Mouse (Mus musculus) lung, postnatal 14 days (tissue): ENCODE results near the gene Entpd7.

ENCODE experiments used
- DNase-seq: peaks from one replicate; pipeline ENCODE4 v3.0.0; 2021

Entpd7 gene

DNA sequence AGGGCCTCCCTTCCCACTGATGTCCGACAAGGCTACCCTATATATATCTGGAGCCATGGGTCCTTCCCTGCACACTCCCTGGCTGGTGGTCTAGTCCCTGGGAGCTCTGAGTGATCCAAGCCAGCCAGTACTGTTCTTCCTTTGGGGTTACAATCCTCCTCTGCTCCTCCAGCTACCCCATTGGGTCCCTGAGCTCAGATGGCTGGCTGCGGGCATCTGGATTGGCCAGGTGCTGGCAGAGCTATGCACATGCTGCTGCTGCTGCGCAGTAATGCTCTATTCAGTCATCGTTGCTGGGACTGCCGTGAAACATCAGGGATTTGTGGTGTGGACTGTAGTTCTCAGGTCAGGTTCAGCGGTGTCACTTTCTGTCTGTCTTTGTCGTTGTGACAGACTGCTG lies 35.3 kb downstream of the Entpd7 start:
- no peak for DNase-seq

DNA sequence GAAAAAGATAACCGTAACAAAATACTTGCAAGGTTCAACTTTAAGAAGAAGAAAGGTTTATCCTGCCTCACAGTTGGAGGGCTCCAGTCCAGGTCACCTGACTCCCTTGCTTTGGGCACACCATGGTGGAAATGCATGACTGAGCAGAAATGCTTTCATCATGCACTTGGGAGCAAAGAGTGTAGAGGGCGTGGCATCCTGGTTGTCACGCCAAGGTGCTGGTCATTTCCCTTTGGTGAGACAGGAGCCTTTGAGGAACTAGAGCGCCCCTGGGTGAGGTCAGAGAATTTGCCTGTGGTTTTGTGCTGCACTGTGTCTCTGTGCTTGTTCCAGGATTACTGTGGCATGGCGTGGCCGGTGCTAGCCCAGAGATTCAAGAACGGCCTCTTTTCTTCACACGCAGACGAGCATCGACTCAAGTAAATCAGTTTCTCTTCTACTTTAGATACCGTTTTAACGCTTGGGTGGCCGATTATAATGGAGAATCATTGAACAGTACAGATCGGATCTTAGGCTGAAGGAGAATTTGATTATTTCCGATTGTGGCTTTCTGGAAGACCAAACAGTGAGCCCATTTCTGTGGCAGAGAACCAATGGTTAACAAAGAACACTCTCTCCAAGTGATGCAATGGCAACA lies 37.2 kb downstream of the Entpd7 start:
- no peak for DNase-seq

DNA sequence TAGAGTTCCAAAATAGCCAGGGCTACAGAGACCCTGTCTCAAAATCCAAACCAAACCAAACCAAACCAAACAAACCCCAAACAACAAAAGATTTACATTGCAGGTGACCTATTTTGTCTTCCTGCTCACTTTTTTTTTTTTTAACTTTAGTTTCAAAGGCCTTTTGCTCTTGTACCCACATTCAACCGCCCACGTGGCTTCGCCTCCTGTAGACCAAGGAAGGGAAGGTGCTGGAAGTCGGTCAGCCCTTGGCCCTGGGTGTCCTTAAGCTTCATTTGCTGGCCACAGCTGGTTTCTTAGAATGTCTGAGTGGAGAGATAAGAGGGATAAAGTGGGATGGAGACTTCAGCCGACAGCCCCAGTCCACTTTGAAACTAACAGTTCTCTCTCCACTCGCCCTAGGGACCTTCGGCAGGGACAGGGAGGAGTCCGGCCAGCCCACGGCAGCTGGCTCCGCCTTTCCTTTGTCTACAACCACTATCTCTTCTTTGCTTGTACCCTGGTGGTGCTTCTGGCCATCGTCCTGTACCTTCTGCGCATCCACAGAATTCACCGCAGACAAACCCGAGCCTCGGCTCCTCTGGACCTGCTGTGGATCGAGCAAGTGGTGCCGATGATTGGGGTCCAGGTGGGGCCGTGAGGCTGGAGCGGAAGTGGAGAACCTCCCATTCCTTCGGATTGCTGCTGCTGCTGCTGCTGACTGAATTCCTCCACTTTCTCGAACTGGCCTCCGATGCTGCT lies 40.0 kb downstream of the Entpd7 start:
- DNase-seq, result no peak

DNA sequence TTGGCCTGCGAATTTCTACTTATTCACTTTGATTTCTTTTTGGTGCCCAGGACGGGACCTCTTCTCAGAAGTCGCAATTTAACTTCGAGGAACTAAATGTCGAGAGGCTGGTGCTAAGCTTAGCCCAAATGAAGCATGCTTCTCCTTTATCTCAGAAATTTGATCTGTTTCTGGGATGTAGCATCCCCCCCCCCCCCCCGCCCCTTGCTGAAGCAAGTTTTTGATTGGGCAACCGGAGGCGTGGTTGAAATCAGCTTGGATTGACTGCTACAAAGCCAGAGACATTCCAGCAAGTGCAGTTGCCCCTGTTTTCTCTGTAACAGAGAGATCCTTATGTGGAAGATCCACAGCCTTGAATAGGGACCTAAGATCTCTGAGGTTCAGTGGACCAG lies 40.6 kb downstream of the Entpd7 start:
- peak; percentile 23 for DNase-seq

DNA sequence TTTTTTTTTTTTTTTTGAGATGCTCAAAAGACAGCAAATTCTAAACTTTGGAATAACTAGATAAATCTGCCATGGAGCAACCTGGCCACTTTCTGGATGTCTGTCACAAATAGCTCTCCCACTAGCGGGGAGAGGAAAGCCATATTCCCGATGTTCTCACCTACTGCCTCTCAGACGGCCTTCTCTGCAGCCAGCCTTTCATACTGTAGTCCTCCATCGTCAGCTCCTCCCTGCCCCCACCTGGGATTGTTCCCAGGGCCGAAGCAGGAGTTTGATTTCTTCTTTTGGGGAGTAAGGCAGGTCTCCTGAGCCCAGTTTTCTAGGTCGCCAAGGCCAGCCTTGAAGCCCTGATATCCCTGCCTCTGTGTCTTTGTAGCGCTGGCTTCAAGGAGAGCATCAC lies 41.7 kb downstream of the Entpd7 start:
- DNase-seq, result no peak

DNA sequence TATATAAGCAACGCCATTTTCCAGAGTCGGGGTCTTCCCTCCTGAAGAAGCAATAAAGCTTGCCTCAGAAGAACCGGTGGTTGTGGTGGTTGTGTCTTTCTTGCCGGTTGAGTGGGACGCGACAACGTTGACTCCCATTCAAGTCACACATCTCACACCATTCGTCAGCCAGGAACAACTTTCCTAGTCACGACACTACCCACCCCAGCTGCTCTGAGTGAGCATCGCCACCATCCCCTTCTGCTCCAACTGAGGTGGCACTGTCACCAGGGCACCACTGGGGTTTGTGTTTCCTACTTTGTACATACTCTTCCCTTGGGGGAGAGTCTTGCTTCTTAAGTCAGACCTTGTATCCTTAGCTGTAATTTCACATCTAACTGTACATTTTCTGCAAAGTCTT lies 48.9 kb downstream of the Entpd7 start:
- no peak for DNase-seq

DNA sequence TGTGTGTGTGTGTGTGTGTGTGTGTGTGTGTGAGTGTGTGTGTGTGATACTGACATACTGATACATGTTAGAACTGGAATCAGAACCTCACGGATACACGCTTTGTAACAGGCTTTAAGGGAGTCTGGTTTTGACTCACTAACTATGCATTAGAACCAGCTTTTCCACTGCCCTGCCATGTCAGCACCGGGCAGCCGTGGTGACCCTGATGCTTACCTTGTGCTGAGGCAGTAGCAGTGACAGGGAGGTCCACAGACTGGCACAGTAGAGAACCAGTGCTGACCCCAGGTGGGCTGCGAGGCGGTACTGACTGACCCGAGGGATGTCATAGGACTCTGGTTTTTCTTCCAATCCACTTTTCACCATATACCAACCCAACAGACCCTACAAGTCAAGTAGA lies 53.9 kb downstream of the Entpd7 start:
- DNase-seq, result no peak

DNA sequence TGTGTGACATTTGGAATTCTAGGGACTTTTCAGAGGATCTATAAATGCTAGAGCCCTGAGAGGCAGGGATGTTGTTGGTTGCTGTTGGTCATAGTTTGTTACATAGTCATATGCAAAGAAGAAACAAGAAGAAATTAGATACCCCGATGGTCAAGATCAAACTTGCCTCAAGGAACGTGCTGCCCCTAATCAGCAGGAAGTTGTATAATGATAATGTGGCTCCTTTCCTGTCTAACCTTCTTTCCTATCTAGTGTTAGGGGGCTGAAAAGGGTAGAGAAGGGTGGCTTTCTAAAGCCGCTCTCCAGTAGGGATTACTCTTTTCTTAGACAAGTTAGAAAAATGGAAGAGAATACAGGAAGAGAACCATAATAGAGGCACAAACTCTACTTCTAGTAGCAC lies 56.3 kb downstream of the Entpd7 start:
- DNase-seq, result no peak

DNA sequence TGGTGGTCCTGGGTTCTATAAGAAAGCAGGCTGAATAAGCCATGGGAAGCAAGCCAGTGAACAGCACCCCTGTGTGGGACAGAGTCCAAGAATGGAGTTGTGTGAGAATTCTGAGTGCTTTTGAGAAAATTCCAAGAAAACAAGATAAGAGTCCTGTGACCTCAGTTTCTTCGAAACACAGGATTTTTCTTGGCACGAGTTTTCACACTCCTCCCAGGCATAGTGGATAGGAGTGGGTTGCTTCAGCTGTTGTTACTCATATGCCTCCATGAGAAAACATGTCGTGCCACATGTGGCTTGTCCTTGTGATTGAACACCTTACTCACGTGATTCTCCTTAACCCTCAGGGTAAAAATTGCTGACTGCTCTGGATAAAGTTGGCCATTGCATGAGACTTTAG lies 58.4 kb downstream of the Entpd7 start:
- no peak for DNase-seq

DNA sequence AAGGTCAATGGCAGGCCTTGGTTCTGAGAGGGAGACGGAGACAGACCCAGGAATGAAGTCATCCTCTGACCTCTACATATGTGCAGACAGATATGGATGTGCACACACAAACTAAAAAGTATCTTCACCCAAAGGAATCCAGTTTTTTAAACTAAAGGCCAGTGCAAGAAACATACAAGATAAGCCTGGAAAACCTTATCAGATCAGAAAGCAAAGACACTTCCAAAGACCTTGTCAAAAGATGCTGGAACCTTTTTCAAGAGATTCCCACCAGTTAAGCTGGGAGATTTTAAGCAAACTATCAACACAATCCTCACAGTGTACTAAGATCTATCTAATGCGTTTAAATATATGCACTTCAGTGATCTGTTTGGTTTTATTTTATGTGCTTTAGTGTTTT lies 60.5 kb downstream of the Entpd7 start:
- no peak for DNase-seq

DNA sequence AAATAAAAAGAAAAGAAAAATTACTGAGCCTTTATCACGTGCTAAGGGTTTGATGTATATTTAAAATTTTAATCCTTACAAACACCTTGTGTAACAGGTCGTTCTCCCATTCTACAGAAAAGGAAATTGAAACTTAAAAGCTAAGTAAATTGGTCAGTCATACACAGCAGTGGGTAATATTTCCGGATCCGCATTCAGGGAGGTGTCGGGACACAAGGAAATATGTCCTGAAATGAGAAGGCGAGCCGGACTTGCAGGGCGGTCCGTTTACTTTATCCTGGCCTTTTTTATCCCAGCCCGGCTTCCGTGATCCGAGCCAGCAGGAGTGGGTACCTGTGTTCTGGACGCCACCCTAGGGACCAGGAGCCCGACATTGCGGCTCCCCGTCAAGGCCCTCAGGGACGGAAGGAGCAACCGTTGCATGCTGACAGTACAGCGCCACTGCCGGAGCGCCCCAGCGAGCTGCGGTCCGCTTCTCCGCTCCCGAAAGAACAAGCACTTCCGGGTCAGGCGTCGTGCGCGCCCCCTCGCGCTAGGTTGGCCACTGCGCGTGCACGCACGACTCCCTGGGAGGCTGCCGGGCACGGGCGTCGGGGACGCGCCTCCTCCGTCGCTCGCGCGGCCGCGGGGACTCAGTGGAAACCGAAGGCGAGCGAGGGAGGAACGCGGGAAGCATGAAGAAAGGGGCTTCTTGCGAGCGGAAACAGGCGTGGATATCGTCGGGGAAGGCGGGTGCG lies 63.2 kb downstream of the Entpd7 start, which contains the start of the genes Cutc and Cox15:
Gene Cutc, plus strand, starts transcription at position 508 of the 737 bp plus-strand sequence.
Gene Cox15, minus strand, starts transcription at position 512 of the 737 bp plus-strand sequence.
- peak; percentile 97 for DNase-seq

DNA sequence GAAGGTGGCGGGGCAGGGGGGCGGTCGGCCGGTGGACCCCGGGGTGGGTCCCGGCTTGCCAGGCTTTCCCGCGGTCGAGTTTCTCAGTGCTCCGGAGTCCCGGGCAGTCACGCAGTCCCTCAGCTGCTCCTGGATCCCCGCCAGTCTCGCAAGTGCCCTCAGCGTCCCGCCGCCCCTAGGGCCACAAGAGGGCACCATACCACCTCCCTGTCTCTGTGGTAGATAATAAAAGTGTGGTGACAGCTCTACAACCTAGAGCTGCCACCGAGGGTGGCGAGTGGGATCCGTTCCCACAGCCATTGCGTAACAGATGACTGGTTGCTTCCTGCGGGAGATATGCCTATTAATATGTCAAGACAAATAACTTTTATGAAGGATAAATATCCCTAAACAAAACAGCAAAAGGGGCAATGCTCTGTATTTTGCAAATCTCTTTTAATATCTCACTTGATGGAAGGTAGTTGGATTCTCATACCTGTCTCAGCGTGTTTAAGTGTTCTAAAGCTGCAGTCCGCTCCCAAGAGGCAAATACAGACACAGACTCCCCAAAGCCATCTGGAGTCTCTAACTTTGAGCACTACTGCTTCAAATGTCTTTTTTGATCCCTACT lies 63.9 kb downstream of the Entpd7 start:
- peak; percentile 93 for DNase-seq

DNA sequence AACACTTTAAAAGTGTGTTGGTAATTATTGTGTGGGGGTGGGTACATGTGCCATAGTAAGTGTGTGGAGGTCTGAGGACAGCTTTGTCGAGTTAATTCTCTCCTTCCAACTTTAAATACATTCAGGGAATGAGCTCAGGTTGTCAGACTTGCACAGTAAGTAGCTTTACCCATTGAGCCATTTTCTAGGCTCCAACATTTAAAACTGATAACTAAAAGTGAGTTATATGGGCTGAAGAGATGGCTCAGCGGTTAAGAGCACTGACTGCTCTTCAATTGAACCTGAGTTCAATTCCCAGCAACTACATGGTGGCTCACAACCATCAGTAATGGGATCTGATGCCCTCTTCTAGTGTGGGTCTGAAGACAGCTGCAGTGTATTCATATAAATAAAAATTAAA lies 64.8 kb downstream of the Entpd7 start:
- no peak for DNase-seq

DNA sequence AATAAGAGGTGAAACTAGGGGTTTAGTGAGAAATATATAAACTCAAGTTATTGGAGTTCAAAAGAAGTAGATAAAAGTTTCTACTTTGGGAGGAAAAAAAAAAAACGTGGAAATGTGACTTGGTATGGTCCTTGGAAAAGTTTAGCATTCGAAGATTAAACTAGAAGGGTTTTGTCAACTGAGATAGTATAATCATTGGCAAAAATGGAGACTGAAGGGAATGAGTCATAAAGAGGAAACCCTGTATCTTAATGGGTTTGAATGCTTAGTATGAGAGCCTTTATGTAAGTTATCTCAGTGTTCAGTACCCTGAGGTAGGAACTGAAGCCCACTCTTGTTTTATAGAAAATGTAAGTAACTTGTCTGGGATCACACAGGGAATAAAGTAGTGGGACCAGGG lies 65.4 kb downstream of the Entpd7 start:
- no peak for DNase-seq

DNA sequence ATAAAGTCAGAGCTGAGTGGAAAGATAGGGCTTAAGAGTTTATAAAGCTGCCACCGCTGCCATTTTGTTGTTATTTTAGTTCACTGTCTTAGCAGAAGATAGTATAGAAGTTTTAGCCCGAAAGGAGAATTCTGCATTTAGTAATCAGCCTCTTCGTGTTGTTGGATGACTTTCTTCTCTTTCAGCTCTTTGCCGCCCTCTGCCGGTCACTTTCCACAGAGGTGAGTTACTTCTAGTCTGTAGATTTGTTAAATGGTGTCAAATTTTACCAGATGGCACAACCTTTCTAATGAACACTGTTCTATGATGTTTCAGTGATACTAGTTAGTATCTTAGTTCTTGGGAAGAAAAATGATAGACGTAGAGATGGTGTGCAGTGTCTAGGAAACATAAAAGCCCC lies 71.0 kb downstream of the Entpd7 start:
- DNase-seq, result peak; percentile 85

DNA sequence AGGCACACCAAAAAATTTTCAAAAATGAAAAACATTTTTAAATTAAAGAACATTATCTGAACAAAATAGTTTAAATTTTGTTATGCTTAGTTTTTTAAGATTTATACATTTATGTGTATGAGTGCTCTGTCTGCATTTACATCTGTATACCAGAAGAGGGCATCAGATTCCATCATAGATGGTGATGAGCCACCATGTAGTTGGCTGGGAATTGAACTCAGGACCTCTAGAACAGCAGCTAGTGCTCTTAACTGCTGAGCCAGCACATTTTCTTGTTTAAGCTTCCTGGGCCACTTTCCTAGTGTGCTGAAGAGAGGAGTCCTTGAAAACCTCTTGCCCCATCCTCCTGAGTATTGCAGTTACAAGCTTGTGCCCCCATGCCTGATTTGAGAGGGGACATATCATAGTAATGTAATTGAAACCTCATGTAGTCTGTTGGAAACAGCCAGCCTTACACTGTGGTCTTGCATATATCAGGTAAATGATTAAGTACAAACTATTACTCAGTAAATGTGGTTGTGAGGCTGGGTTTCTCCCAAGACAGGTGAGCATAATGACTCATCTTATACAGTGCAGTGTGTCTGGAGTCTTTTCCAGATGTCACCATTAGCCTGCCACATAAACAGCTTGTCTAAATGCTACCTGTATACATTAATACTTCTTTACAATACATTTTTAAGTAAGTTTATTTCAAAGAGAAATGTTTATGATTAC lies 72.2 kb downstream of the Entpd7 start:
- no peak for DNase-seq

DNA sequence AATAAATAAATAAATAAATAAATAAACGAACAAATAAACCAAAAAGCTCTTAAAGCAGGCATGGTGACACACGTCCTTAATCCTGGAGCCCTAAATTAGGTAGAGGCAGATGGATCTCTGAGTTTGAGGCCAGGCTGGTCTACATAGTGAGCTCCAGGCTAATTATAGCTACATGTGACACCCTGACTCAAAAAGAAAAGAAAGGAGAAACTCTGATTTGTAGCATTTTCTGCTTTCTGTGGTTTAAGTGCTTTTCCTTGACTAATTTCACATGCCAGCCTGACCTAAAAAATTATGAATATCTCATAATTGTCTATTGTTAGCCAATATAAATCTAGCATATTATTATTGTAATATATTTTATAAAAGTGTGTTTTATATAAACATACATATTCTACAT lies 72.9 kb downstream of the Entpd7 start:
- no peak for DNase-seq

DNA sequence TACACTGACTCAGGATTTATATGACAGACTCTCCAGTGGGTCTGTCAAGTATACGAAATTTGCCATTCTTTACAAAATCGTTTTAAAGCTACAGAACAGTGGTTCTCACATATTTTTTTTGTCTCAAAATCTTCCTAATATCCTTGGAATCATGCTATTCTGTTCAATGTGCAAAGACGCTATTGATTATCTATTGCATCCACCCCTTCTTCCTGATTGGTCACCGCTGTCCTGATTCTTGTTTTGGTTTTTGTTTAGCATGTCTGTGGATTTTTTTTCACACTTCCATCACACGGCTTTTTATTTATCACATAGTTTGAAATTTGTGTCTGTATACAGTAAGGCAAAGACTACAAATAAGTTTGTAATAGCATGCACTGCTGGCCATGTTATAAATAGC lies 77.0 kb downstream of the Entpd7 start:
- no peak for DNase-seq

DNA sequence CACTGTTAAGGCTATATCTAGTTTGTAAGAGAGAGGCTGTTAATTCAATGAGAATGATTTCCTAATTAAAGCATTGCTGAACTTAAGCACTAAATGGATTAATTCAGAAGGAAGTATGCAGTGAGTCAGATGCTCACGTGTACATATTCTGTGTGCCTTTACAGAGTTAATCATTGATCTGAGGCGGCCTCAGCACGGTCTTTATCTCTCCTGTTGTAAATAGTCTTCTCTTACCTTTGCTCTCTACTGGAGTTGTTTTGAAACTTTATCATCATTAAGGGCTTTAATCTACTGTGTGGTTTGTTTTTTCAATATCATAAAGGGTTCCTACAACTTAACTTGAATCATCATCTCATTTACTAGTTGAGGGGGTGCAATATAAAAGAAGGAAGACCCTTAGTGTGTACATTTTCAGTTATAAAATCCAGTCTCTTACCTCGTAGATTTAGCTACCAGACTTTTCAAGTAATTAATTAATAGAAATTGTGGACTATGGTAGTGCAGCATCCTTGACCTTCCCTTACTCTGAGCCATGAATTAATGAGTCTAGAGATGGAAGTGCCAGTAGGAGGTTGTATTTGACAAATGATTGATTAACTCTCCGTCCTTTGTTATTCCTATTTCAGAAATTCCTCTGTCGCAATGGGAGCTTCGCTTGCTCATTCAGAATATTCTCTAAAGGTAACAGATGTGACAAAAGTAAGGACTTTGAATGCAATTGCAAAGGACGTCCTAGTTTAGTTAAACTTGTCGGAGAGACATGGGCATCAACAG lies 78.3 kb downstream of the Entpd7 start:
- DNase-seq, result no peak

DNA sequence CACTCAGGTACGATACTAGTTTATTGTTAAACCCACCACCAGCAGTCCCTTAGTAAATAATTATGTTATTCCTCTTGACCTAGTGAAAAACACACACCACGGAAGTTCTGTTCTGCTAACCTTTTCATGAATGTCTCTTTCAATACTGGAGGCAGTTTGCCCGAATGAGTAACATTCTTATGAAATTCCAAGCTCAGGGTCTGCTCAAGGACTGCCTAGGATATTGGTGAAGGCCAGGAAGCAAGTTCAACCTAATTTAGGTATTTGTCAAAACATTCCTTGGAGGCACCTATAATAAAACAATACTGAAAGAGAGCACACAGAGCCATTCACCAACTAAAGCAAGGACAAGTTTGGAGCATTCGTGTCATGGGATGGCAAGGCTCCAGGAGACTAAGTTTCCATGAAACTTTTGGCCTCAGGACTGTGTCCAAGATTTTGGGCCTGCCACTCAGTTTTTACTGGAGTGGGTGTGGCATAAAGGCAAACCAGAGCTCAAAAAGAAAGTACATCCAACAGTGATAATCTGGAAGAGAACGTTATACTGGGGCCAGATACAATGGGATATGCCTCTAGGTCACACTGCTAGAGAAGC lies 80.0 kb downstream of the Entpd7 start:
- no peak for DNase-seq

DNA sequence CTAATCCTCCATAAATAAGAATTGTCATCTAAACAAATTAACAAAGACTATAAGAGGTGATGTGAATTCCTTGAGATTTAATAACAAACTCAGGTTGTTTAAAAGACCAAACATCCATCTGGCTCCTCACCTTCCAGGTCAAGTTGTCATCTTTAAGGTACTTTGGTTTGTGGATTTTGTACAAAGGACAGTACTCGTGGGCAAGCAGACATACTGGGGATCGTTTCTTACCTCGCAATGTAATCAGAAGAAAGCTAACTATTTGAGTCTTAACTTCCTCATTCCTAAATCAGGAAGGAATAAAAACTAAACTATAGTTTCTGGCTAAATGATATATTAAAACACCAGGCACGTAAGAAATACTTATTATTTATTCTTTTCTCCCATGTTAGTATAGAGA lies 81.1 kb downstream of the Entpd7 start:
- no peak for DNase-seq

DNA sequence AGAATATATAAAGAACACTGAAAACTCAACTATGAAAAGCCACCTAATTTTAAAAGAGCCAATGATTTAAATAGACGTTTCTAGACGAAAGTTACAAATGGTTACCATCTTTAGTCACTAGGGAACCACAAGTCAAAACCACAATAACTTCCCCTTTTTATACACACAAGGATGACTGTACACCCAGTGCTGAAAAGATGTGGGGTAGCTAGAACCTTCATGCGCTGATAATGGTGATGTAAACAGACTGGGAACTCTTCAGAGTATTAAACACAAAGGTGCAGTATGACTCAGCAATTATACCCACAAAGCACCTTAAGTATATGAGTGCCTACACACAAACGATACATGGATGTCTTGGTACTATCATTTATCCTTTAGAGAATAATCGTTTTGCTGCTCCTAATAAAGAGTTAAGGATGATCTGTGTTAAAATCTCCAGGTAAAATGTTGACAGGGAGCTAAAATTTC lies 82.1 kb downstream of the Entpd7 start:
- DNase-seq, result no peak
